Mouse (Mus musculus) embryonic facial prominence, embryonic 14.5 days (tissue): ENCODE results near the gene Umps. TPM values are rescaled to one million over a fixed set of nuclear protein-coding genes. Genes with fewer than 3 reads are reported as not detected.

Source experiments
- ATAC-seq: fragments of 200-750 bp; cut with Nextera tagmentation; 2 replicates; pipeline ENCODE4 v1.8.0; 2017; ENCODE audit warnings: low read depth, moderate number of reproducible peaks, moderate TSS enrichment
- DNase-seq: peaks from one replicate; pipeline ENCODE4 v3.0.0-alpha.2; 2015; ENCODE audit warnings: low spot score
- H3K27ac ChIP-seq: fragments of 300-500 bp; sonication (generic); replicated peaks from 2 replicates; pipeline ENCODE4 v1.5.1; 2014; ENCODE audit warnings: low read depth, mild to moderate bottlenecking, low read length, moderate library complexity
- H3K27me3 ChIP-seq: fragments of 300-500 bp; sonication (generic); replicated peaks from 2 replicates; pipeline ENCODE4 v1.6.1; 2014; ENCODE audit warnings: low read length; ENCODE audit not compliant: control insufficient read depth, insufficient read depth
- H3K36me3 ChIP-seq: fragments of 300-500 bp; sonication (generic); 2 replicates; pipeline ENCODE4 v1.6.1; 2014; ENCODE audit warnings: low read length, mixed read lengths; ENCODE audit not compliant: control insufficient read depth, insufficient read depth
- H3K4me1 ChIP-seq: fragments of 300-500 bp; sonication (generic); 2 replicates; pipeline ENCODE4 v1.6.1; 2014; ENCODE audit warnings: antibody characterized with exemption, low read length; ENCODE audit not compliant: control insufficient read depth, insufficient read depth
- H3K4me2 ChIP-seq: fragments of 300-500 bp; sonication (generic); 2 replicates; pipeline ENCODE4 v1.6.1; 2014; ENCODE audit warnings: low read depth, mild to moderate bottlenecking, low read length, moderate library complexity, mixed read lengths
- H3K4me3 ChIP-seq: fragments of 300-500 bp; sonication (generic); 2 replicates; pipeline ENCODE4 v1.5.1; 2014; ENCODE audit warnings: low read depth, mild to moderate bottlenecking, low read length
- H3K9ac ChIP-seq: fragments of 300-500 bp; sonication (generic); 2 replicates; pipeline ENCODE4 v1.6.1; 2014; ENCODE audit warnings: low read depth, mild to moderate bottlenecking, low read length, moderate library complexity, mixed read lengths
- H3K9me3 ChIP-seq: fragments of 300-500 bp; sonication (generic); 2 replicates; pipeline ENCODE4 v1.6.1; 2016; ENCODE audit warnings: low read length; ENCODE audit not compliant: control insufficient read depth
- WGBS: fragments of 180-500 bp; shearing (Covaris S2); extraction: QIAGEN DNeasy Blood & Tissue Kit; methylation state at CpG from one replicate; pipeline ENCODE4 v1.1.7; 2014; 5-methylcytosine and 5-hydroxymethylcytosine counted together
- polyA plus RNA-seq: library from polyadenylated mRNA; unstranded; fragments of >200 nt; fragmentation: Nextera tagmentation; extraction: Ambion mirVana; gene quantifications from 2 replicates; pipeline ENCODE4 v1.2.1, GENCODE M21; 2014

The Umps gene
- polyA plus RNA-seq, 1 experiment from 2014 or later, result 45.7 TPM

DNA sequence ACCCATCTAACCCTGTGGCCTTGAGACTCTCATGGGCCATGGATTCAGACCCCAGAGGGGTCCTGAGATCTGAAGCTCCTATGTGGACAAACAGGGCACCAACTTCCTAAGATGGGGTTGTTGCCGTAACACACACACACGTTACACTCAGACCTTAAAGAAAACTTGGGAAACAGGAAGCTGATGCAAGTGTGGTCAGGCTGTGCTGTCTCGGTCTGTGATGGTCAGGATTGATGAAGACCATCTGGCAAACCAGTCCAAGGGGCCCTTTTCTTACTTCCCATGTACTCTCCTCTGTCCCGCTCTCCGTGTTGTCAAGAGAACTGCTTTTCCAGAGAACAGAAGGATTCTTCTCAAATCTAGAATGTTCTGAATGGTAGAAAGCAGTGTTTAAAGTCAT is 45.3 kb downstream of the Umps start:
- peak overlapping the region; percentile 71 for H3K27ac ChIP-seq
- H3K4me2 ChIP-seq, result no peak overlapping the region
- H3K9ac ChIP-seq, result no peak overlapping the region
- DNase-seq (no peak), ATAC-seq (no peak)
- H3K27me3 ChIP-seq, result no peaks in the 10 kb centered on the region
- H3K9me3 ChIP-seq, result no peaks in the 10 kb centered on the region
- no peak overlapping the region for H3K4me3 ChIP-seq
- peaks cover 22% of the 10 kb centered on the region for H3K36me3 ChIP-seq
- WGBS, result 58% methylated on average over 5 of the region's 5 CpGs
- H3K4me1 ChIP-seq, result peaks cover 37% of the 10 kb centered on the region

DNA sequence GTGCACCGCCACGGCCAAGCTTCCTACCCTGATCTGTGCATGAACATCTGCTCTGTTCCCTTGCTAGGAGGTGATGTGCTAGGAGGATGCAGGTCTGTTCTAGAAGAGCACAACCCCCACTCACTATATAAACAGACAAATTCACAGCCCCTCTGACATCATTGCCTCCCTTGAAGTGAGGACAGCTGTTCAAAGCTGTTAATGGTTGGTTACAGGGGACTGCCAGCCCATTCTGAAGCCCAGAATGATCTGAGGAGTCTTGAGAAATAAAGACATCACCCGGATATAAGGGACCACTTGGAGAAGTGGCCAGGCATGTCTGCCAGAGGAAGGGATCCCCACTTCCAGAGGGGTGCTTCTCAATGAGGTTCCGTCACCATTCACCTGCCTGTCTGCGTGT is 48.9 kb downstream of the Umps start:
- peaks cover 31% of the 10 kb centered on the region for H3K36me3 ChIP-seq
- DNase-seq, result no peak

DNA sequence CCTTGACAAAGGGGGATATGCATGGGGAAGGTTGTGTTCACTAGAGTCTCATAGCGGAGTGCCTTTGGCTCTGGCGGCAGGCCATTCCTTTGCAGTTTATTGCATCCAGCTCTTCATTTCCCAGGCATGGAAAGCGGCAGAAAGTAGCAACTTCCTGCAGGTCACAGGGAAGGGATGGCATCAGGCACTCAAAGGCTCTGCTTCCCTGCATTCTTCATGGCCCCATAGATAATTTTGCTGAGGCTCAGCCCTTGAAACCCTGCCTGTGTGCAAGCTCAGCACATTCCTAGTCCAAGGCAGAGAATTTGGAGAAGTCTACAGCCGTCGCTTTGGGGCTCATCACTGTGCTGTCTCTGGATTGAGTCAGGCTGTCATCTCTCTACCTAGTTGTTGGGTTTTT is 49.4 kb downstream of the Umps start:
- no peaks in the 10 kb centered on the region for H3K9me3 ChIP-seq
- no peak for ATAC-seq
- H3K4me3 ChIP-seq, result no peak overlapping the region
- H3K27me3 ChIP-seq, result no peaks in the 10 kb centered on the region
- WGBS, result 57% methylated on average over 5 of the region's 5 CpGs
- no peak overlapping the region for H3K4me2 ChIP-seq
- H3K4me1 ChIP-seq, result peaks cover 29% of the 10 kb centered on the region
- peaks cover 35% of the 10 kb centered on the region for H3K36me3 ChIP-seq
- peak overlapping the region; percentile 63 for H3K27ac ChIP-seq
- H3K9ac ChIP-seq, result no peak overlapping the region; the same call in 1 of the 2 replicates
- DNase-seq, result no peak

More for the DNA sequence above, 48.9 kb downstream of the Umps start:
- Histone ChIP-seq H3K27me3 (no peaks in the 10 kb centered on the region), H3K4me2 (no peak overlapping the region), H3K4me3 (no peak overlapping the region), H3K9me3 (no peaks in the 10 kb centered on the region), H3K27ac (peak overlapping the region; percentile 63; the same call in 1 of the 2 replicates), H3K9ac (no peak overlapping the region; the same call in 1 of the 2 replicates), H3K4me1 (peaks cover 35% of the 10 kb centered on the region)
- ATAC-seq, result no peak
- 80% methylated on average over 5 of the region's 5 CpGs for WGBS

DNA sequence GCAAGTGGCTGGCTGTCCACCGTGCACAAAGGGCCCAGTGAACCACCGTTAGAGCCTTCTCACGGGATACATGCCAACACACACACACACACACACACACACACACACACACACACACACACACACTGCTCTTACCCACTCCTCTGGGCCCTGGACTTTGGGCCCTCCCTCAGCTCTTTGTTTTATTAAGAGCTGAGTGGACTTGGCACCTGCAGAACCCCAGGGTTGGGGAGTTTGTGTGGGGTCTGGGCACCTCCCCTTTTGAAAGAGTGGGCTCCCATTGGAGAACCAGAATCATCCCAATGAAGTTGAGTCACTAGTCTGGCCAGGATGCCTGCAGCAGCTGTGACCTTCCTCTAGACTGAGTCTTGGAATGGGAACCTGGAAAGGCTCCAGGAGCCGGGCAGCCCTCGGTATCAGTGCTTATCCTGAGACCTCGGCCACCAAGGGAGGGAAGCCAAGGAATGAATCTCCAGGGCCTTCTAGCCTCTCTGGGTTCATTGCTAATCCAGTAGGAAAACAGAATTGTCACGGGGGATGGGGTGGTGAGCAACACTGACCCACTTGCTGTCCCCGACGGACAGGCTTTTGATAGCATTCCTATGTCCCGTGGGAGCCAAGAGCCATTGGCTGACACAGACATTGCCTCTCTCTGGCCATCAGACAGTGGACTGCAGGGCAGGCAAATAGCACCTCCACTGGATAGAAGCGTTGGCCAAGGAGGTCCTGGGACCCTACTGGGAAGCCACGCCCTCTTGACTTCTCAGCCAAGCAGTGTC is 50.2 kb downstream of the Umps start:
- DNase-seq, result no peak
- peak overlapping the region; percentile 63 for H3K27ac ChIP-seq
- WGBS, result 72% methylated on average over 11 of the region's 12 CpGs

DNA sequence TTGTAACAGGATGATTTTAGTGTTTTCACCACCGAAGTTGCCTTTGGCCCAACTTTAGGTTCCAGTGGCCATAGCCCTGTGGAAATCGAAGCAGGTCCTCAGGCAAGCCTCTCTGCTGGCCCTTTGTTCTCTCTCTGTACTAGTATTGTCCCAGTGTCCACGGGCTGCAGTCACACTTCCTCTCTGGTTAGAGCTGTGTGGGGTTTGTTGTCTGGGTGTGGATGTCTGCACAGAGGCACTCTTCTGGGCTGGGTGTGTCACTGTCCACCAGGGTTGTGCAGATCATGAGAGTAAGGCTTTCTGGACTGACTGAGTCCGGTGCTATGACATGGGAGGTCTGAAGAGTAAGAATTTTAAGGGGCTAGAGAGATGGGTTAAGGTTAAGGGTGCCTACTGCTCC is 51.8 kb downstream of the Umps start:
- Histone ChIP-seq H3K36me3 (peaks cover 33% of the 10 kb centered on the region), H3K9ac (no peak overlapping the region), H3K4me3 (no peak overlapping the region), H3K9me3 (no peaks in the 10 kb centered on the region), H3K4me2 (no peak overlapping the region), H3K27ac (no peak overlapping the region), H3K27me3 (no peaks in the 10 kb centered on the region), H3K4me1 (peaks cover 15% of the 10 kb centered on the region)
- 68% methylated on average over 4 of the region's 4 CpGs for WGBS
- DNase-seq (no peak), ATAC-seq (no peak)

More for the DNA sequence above, 50.2 kb downstream of the Umps start:
- ATAC-seq, result peak; percentile 37
- Histone ChIP-seq H3K4me2 (no peak overlapping the region), H3K36me3 (peaks cover 40% of the 10 kb centered on the region), H3K9me3 (no peaks in the 10 kb centered on the region), H3K27me3 (no peaks in the 10 kb centered on the region), H3K4me1 (peaks cover 22% of the 10 kb centered on the region), H3K9ac (no peak overlapping the region), H3K4me3 (no peak overlapping the region)

DNA sequence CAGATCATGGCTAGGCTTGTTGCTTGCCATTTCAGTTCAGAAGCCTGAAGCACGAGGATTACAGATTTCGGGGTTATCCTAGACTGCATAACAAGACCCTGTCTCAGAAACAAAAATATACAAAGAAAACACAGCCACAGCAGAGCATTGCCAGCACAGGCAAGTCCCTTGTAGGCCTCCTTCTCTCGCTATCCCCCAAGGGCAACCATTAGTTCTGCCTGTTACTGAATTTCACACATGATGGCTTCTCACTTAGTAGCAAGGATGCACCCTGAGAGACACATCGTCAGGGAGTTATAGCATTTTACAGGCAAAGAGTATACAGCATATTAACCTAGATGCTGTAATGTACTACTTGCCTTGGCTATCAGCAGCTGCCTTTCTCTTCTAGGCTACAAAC is 58.6 kb downstream of the Umps start:
- H3K9ac ChIP-seq, result no peak overlapping the region
- ATAC-seq, result no peak

More for the DNA sequence above, 58.6 kb downstream of the Umps start:
- peaks cover 14% of the 10 kb centered on the region for H3K4me1 ChIP-seq
- no peak overlapping the region for H3K4me2 ChIP-seq
- H3K4me3 ChIP-seq, result no peak overlapping the region
- 45% methylated on average over 4 of the region's 4 CpGs for WGBS
- H3K36me3 ChIP-seq, result peaks cover 19% of the 10 kb centered on the region; the same call in 1 of the 2 replicates
- no peaks in the 10 kb centered on the region for H3K9me3 ChIP-seq
- H3K27ac ChIP-seq, result no peak overlapping the region; the same call in 1 of the 2 replicates
- no peaks in the 10 kb centered on the region for H3K27me3 ChIP-seq
- peak; percentile 56 for DNase-seq

Other genes with a start within 250 kb of the Umps start
- 0.13 TPM in 1 of 2 replicates, not detected in the other for gene Muc13, start 173.0 kb downstream of the Umps start, polyA plus RNA-seq
- gene Itgb5, start 137.4 kb downstream of the Umps start, polyA plus RNA-seq, result 116 and 121 TPM in 2 replicates